Mouse (Mus musculus) limb, embryonic 10.5 days (tissue): ENCODE results near the gene Tbcel. TPM values are rescaled to one million over a fixed set of nuclear protein-coding genes. Genes with fewer than 3 reads are reported as not detected.
A peak's percentile ranks its signal among the peaks of the same experiment; 100 is the strongest.

Experiments used
- DNase-seq: peaks from one replicate; pipeline ENCODE4 v3.0.0-alpha.2; 2017; ENCODE audit warnings: low spot score
- H3K27ac ChIP-seq: fragments of 300-500 bp; sonication (generic); 2 replicates; pipeline ENCODE4 v1.5.1; 2016; ENCODE audit warnings: mild to moderate bottlenecking
- H3K27me3 ChIP-seq: fragments of 300-500 bp; sonication (generic); 2 replicates; pipeline ENCODE4 v1.6.1; 2016; ENCODE audit warnings: low read depth, mild to moderate bottlenecking; ENCODE audit not compliant: poor library complexity, severe bottlenecking
- H3K36me3 ChIP-seq: fragments of 300-500 bp; sonication (generic); 2 replicates; pipeline ENCODE4 v1.6.1; 2016; ENCODE audit warnings: mild to moderate bottlenecking, moderate library complexity
- H3K4me1 ChIP-seq: fragments of 300-500 bp; sonication (generic); 2 replicates; pipeline ENCODE4 v1.6.1; 2016
- H3K4me3 ChIP-seq: fragments of 300-500 bp; sonication (generic); 2 replicates; pipeline ENCODE4 v1.5.1; 2016; ENCODE audit warnings: mild to moderate bottlenecking, moderate library complexity
- H3K9me3 ChIP-seq: fragments of 300-500 bp; sonication (generic); replicated peaks from 2 replicates; pipeline ENCODE4 v1.6.1; 2016; ENCODE audit warnings: mild to moderate bottlenecking
- WGBS: fragments of 180-500 bp; shearing (Covaris S2); methylation state at CpG from one replicate; pipeline ENCODE4 v1.1.7; 2016; 5-methylcytosine and 5-hydroxymethylcytosine counted together
- polyA plus RNA-seq: library from polyadenylated mRNA; unstranded; fragments of >200 nt; fragmentation: Nextera tagmentation; extraction: Ambion mirVana; gene quantifications from 2 replicates; pipeline ENCODE4 v1.2.1, GENCODE M21; 2016

Gene Tbcel
- 3.1 and 4.0 TPM in 2 replicates for polyA plus RNA-seq

DNA sequence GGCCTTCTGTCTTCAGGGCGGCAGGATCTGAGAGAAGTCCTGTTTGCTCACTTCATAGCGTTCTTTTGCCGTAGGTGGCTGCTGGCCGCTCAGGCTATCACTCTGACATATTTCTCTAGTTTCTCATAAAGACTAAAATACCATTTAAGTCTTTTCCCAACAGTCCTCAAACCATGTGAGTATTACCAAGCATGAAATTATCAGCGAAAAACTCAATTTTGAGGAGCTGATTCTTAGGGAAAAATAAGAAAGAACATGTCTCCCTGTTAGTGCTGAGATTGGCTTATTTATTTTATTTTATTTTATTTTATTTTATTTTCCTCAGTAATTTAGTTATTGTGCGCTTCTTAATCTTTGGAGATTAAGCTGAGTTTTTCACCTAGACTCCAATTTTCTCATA lies at the start of gene Tbcel:
Gene Tbcel, minus strand, starts transcription at position 101 of the 400 bp plus-strand sequence.
- Histone ChIP-seq H3K9me3 (no peaks in the 10 kb centered on the region), H3K27me3 (no peaks in the 10 kb centered on the region), H3K36me3 (no peaks in the 10 kb centered on the region), H3K4me3 (no peak within 1 kb of the TSS), H3K27ac (no peak within 1 kb of the TSS), H3K4me1 (peaks cover 13% of the 10 kb centered on the region)
- 90% methylated on average over 6 of the region's 6 CpGs for WGBS
- no peak for DNase-seq

- WGBS, result 93% methylated on average over 1 of the region's 1 CpGs
- no peaks in the 10 kb centered on the region for H3K9me3 ChIP-seq
- H3K36me3 ChIP-seq, result no peaks in the 10 kb centered on the region
- no peaks in the 10 kb centered on the region for H3K27me3 ChIP-seq
- H3K4me3 ChIP-seq, result no peak overlapping the region
- no peak for DNase-seq
- no peak overlapping the region for H3K27ac ChIP-seq
- H3K4me1 ChIP-seq, result 0 out of 2 replicates have a peak, but pooled peaks cover 4% of the 10 kb centered on the region
These were observed 47.6 kb upstream of the Tbcel start for GRCm38 (mm10) chr9:42555186-42555585.

GRCm38 (mm10) chr9:42550116-42550515 lies 42.5 kb upstream of the Tbcel start:
- no peaks in the 10 kb centered on the region for H3K36me3 ChIP-seq
- no peak overlapping the region for H3K27ac ChIP-seq
- 21% methylated on average over 13 of the region's 13 CpGs for WGBS
- no peaks in the 10 kb centered on the region for H3K9me3 ChIP-seq
- H3K27me3 ChIP-seq, result no peaks in the 10 kb centered on the region
- 0 out of 2 replicates have a peak, but pooled peaks cover 6% of the 10 kb centered on the region for H3K4me1 ChIP-seq
- no peak overlapping the region for H3K4me3 ChIP-seq
- DNase-seq, result peak; percentile 92

GRCm38 (mm10) chr9:42548981-42549380 lies 41.4 kb upstream of the Tbcel start:
- Histone ChIP-seq H3K4me3 (no peak overlapping the region), H3K27me3 (no peaks in the 10 kb centered on the region), H3K4me1 (0 out of 2 replicates have a peak, but pooled peaks cover 6% of the 10 kb centered on the region), H3K36me3 (no peaks in the 10 kb centered on the region), H3K27ac (no peak overlapping the region), H3K9me3 (no peaks in the 10 kb centered on the region)
- no peak for DNase-seq
- WGBS, result 51% methylated on average over 7 of the region's 7 CpGs

GRCm38 (mm10) chr9:42544521-42544920 lies 36.9 kb upstream of the Tbcel start:
- no peaks in the 10 kb centered on the region for H3K9me3 ChIP-seq
- no peak overlapping the region for H3K4me3 ChIP-seq
- WGBS, result 91% methylated on average over 10 of the region's 10 CpGs
- no peak overlapping the region for H3K27ac ChIP-seq
- no peaks in the 10 kb centered on the region for H3K36me3 ChIP-seq
- no peaks in the 10 kb centered on the region for H3K4me1 ChIP-seq
- no peaks in the 10 kb centered on the region for H3K27me3 ChIP-seq
- no peak for DNase-seq

- no peaks in the 10 kb centered on the region for H3K27me3 ChIP-seq
- 84% methylated on average over 8 of the region's 8 CpGs for WGBS
- H3K4me1 ChIP-seq, result peaks cover 33% of the 10 kb centered on the region
- H3K27ac ChIP-seq, result peak overlapping the region; percentile 66
- H3K4me3 ChIP-seq, result no peak overlapping the region
- DNase-seq, result no peak
- H3K9me3 ChIP-seq, result no peaks in the 10 kb centered on the region
- H3K36me3 ChIP-seq, result no peaks in the 10 kb centered on the region
These were observed 25.9 kb upstream of the Tbcel start for GRCm38 (mm10) chr9:42533491-42533890.

GRCm38 (mm10) chr9:42533041-42533440 lies 25.4 kb upstream of the Tbcel start:
- H3K9me3 ChIP-seq, result no peaks in the 10 kb centered on the region
- no peak overlapping the region for H3K4me3 ChIP-seq
- H3K27me3 ChIP-seq, result no peaks in the 10 kb centered on the region
- DNase-seq, result no peak
- H3K27ac ChIP-seq, result peak overlapping the region; percentile 66
- 25% methylated on average over 6 of the region's 6 CpGs for WGBS
- peaks cover 33% of the 10 kb centered on the region for H3K4me1 ChIP-seq
- H3K36me3 ChIP-seq, result no peaks in the 10 kb centered on the region

DNA sequence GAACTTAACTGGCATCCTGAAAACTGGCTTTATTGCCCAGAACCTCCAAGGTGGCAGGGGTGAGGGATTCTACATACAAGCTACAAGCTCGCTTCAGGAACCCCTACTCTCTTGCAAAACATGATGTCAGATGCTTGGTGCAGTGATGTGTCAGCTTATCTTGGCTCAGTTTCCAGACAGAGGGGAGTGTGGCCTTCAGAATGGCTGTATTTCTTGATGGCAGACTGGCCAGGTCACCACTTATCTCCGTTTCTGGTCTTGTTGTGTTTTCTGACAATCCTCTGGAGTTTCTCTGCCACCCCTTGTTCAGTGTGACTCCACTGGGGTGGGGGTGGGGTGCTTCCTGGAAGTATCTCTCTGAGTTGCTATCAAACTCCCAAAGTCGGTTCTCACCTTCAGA lies 24.3 kb upstream of the Tbcel start:
- no peak for DNase-seq
- no peaks in the 10 kb centered on the region for H3K9me3 ChIP-seq
- no peaks in the 10 kb centered on the region for H3K36me3 ChIP-seq
- peak overlapping the region; percentile 66 for H3K27ac ChIP-seq
- H3K4me1 ChIP-seq, result peaks cover 33% of the 10 kb centered on the region
- 29% methylated on average over 3 of the region's 3 CpGs for WGBS
- no peaks in the 10 kb centered on the region for H3K27me3 ChIP-seq
- H3K4me3 ChIP-seq, result no peak overlapping the region

DNA sequence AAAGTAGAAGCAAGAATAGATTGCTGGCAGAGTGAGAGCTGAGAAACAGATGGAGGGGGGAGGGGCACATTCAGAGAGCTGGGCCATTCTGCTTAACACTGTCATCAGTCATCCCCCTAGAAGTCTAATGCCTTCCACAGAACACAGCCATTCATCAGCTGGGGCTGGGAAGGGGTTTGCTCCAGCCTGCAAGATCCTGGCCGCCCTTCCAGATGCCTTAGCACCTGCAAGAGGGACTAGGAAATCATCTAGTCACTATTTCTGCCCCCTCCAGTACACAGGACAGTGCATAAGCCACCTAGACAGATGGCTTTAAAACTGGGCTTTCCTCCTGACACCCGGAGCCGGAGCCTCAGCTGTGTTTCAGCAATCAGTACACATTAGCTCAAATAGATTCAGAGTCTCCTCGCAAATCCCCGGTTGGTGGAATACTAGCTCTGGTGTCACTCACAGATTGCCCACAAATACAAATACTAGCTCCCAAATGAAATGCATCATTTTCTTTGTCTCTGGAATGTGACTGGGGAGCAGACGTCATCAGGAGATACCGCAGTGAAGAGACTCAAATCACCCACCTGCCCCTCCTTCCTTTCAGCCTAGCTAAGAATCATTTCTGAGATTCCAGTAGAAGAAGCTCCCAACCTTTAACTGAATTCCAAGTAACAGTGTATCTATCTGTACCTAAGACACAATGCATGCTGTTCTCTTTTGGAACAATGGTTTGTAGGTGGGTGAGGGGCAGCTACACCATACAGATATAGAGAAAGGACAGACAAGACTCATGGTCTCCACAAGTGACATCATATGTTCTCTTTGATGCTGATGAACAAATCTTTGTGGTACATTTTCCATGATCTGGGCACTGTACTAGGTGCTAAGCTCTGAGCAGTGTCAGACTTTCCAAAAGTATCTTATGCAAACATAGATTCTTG lies 22.9 kb upstream of the Tbcel start:
- peak overlapping the region; percentile 42; the same call in 1 of the 2 replicates for H3K27ac ChIP-seq
- H3K27me3 ChIP-seq, result no peaks in the 10 kb centered on the region
- peak; percentile 45 for DNase-seq
- no peaks in the 10 kb centered on the region for H3K36me3 ChIP-seq
- 59% methylated on average over 7 of the region's 7 CpGs for WGBS
- H3K4me1 ChIP-seq, result peaks cover 33% of the 10 kb centered on the region
- no peak overlapping the region for H3K4me3 ChIP-seq
- no peaks in the 10 kb centered on the region for H3K9me3 ChIP-seq

- Histone ChIP-seq H3K27ac (peak overlapping the region; percentile 70), H3K27me3 (peaks cover 43% of the 10 kb centered on the region), H3K4me1 (peaks cover 9% of the 10 kb centered on the region), H3K4me3 (peak overlapping the region; percentile 55), H3K36me3 (no peaks in the 10 kb centered on the region), H3K9me3 (no peaks in the 10 kb centered on the region)
- peak; percentile 64 for DNase-seq
- WGBS, result 4% methylated on average over 36 of the region's 36 CpGs
These were observed 13.0 kb upstream of the Tbcel start for GRCm38 (mm10) chr9:42520587-42521084.

DNA sequence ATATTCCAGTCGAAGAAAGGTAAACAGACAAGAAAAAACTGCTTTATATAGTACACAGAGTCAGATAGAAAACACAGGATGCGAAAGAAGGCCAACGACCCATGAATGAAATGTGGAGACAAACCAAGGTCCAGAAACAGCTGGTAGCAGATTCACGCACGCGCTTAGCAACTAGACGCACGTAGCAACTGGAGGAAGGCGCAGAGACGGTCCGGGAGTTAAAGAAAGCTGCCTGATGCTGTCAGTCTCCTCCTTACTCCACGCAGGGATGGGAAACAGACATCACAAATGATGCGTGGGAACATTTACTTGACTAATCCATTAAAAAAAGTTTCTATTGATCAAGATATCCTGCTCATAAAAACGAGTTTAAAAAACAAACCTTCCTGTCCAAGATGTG lies 10.6 kb upstream of the Tbcel start:
- Histone ChIP-seq H3K4me3 (no peak overlapping the region), H3K27ac (no peak overlapping the region), H3K9me3 (no peaks in the 10 kb centered on the region), H3K4me1 (peaks cover 9% of the 10 kb centered on the region), H3K27me3 (peaks cover 39% of the 10 kb centered on the region), H3K36me3 (no peaks in the 10 kb centered on the region)
- no peak for DNase-seq
- 85% methylated on average over 14 of the region's 14 CpGs for WGBS

- H3K9me3 ChIP-seq, result no peaks in the 10 kb centered on the region
- no peaks in the 10 kb centered on the region for H3K27me3 ChIP-seq
- no peaks in the 10 kb centered on the region for H3K4me1 ChIP-seq
- DNase-seq, result no peak
- no peak overlapping the region for H3K4me3 ChIP-seq
- 89% methylated on average over 5 of the region's 5 CpGs for WGBS
- no peak overlapping the region for H3K27ac ChIP-seq
- no peaks in the 10 kb centered on the region for H3K36me3 ChIP-seq
These were observed 5.5 kb upstream of the Tbcel start for GRCm38 (mm10) chr9:42513159-42513558.

GRCm38 (mm10) chr9:42512312-42512711 lies 4.7 kb upstream of the Tbcel start:
- H3K4me1 ChIP-seq, result no peaks in the 10 kb centered on the region
- WGBS, result 81% methylated on average over 4 of the region's 4 CpGs
- H3K27me3 ChIP-seq, result no peaks in the 10 kb centered on the region
- no peaks in the 10 kb centered on the region for H3K9me3 ChIP-seq
- no peaks in the 10 kb centered on the region for H3K36me3 ChIP-seq
- DNase-seq, result no peak
- H3K4me3 ChIP-seq, result no peak overlapping the region
- no peak overlapping the region for H3K27ac ChIP-seq
